Mouse (Mus musculus) testis, adult 2 months (tissue): Measurements from ENCODE around the gene Cygb. TPM values are rescaled to one million over a fixed set of nuclear protein-coding genes. Genes with fewer than 3 reads are reported as not detected.

Source experiments
- H3K27ac ChIP-seq: fragments of 200-500 bp; 2 replicates; pipeline ENCODE4 v1.5.1; 2012; ENCODE audit warnings: low read depth, low read length; ENCODE audit not compliant: control insufficient read depth, insufficient read depth
- H3K27me3 ChIP-seq: fragments of 200-500 bp; 2 replicates; pipeline ENCODE4 v1.6.1; 2012; ENCODE audit warnings: mild to moderate bottlenecking, low read length, moderate library complexity; ENCODE audit not compliant: control insufficient read depth, insufficient read depth
- H3K36me3 ChIP-seq: fragments of 200-500 bp; 2 replicates; pipeline ENCODE4 v1.6.1; 2012; ENCODE audit warnings: mild to moderate bottlenecking, low read length; ENCODE audit not compliant: control insufficient read depth, insufficient read depth
- H3K4me1 ChIP-seq: fragments of 200-500 bp; 2 replicates; pipeline ENCODE4 v1.6.1; 2012; ENCODE audit warnings: low read length; ENCODE audit not compliant: control insufficient read depth, insufficient read depth
- H3K4me3 ChIP-seq: fragments of 200-500 bp; 2 replicates; pipeline ENCODE4 v1.5.1; 2012; ENCODE audit warnings: low read depth, mild to moderate bottlenecking, low read length, moderate library complexity, mixed read lengths; ENCODE audit not compliant: control insufficient read depth
- CTCF ChIP-seq: fragments of 200-500 bp; IDR thresholded peaks from 2 replicates; pipeline ENCODE4 v1.5.1; 2012; ENCODE audit warnings: low read depth, mild to moderate bottlenecking, inconsistent platforms, low read length, moderate library complexity; ENCODE audit not compliant: control insufficient read depth, insufficient read depth, insufficient replicate concordance
- POLR2A ChIP-seq: fragments of 200-500 bp; IDR thresholded peaks from 2 replicates; pipeline ENCODE4 v1.6.1; 2012; ENCODE audit warnings: low read depth, mild to moderate bottlenecking, inconsistent platforms, low read length, moderate library complexity; ENCODE audit not compliant: control insufficient read depth
- polyA plus RNA-seq: library from polyadenylated mRNA; depleted of rRNA; stranded (reverse); fragments of >200 nt; gene quantifications from 2 replicates; pipeline ENCODE4 v1.2.3, GENCODE M21; 2012

Gene Cygb
- polyA plus RNA-seq, 1 experiment, result 3.7 TPM

GRCm38 (mm10) chr11:116628712-116629111 lies 25.4 kb downstream of the Cygb start:
- H3K4me1 ChIP-seq, result peaks cover 12% of the 10 kb centered on the region
- H3K36me3 ChIP-seq, result no peaks in the 10 kb centered on the region
- H3K27ac ChIP-seq, result no peak overlapping the region
- no peak overlapping the region for H3K4me3 ChIP-seq
- no peaks in the 10 kb centered on the region for H3K27me3 ChIP-seq
- TF ChIP-seq POLR2A (no peak), CTCF (peak; percentile 85; the same call in 1 of the 2 replicates)

- TF ChIP-seq POLR2A (no peak), CTCF (no peak)
- H3K27me3 ChIP-seq, result no peaks in the 10 kb centered on the region
- no peak overlapping the region; the same call in 1 of the 2 replicates for H3K27ac ChIP-seq
- H3K4me1 ChIP-seq, result peaks cover 18% of the 10 kb centered on the region
- H3K36me3 ChIP-seq, result no peaks in the 10 kb centered on the region
- no peak overlapping the region for H3K4me3 ChIP-seq
Observed at GRCm38 (mm10) chr11:116627072-116628020, 26.8 kb downstream of the Cygb start.

GRCm38 (mm10) chr11:116626299-116627071 lies 27.6 kb downstream of the Cygb start, which contains the start of gene Rhbdf2:
Gene Rhbdf2, minus strand, starts transcription at chr11:116627019.
- Histone ChIP-seq H3K27ac (peak within 1 kb of the TSS; percentile 23; the same call in 1 of the 2 replicates), H3K27me3 (no peaks in the 10 kb centered on the region), H3K4me1 (peaks cover 18% of the 10 kb centered on the region), H3K36me3 (no peaks in the 10 kb centered on the region), H3K4me3 (no peak within 1 kb of the TSS)
- 0 out of 2 replicates have a peak, but pooled peaks have one; percentile 2 for TF ChIP-seq CTCF
- TF ChIP-seq POLR2A, result no peak; the same call in 1 of the 2 replicates

GRCm38 (mm10) chr11:116625081-116626000 lies 28.8 kb downstream of the Cygb start:
- Histone ChIP-seq H3K27ac (no peak overlapping the region), H3K27me3 (no peaks in the 10 kb centered on the region), H3K4me3 (no peak overlapping the region), H3K4me1 (peaks cover 18% of the 10 kb centered on the region), H3K36me3 (no peaks in the 10 kb centered on the region)
- TF ChIP-seq POLR2A (no peak), CTCF (peak; percentile 87)

GRCm38 (mm10) chr11:116624131-116624832 lies 29.8 kb downstream of the Cygb start:
- no peaks in the 10 kb centered on the region for H3K27me3 ChIP-seq
- peaks cover 18% of the 10 kb centered on the region for H3K4me1 ChIP-seq
- peak overlapping the region; percentile 50 for H3K4me3 ChIP-seq
- TF ChIP-seq CTCF (no peak), POLR2A (no peak)
- 0 out of 2 replicates have a peak overlapping the region, but pooled peaks have one; percentile 2 for H3K27ac ChIP-seq
- H3K36me3 ChIP-seq, result no peaks in the 10 kb centered on the region
